Mouse (Mus musculus) spleen, adult 12 weeks (tissue): ENCODE data around the gene Ust.

ENCODE experiments used
- DNase-seq: peaks from one replicate; pipeline ENCODE4 v3.0.0; 2022; ENCODE audit warnings: low spot score

Ust gene

DNA sequence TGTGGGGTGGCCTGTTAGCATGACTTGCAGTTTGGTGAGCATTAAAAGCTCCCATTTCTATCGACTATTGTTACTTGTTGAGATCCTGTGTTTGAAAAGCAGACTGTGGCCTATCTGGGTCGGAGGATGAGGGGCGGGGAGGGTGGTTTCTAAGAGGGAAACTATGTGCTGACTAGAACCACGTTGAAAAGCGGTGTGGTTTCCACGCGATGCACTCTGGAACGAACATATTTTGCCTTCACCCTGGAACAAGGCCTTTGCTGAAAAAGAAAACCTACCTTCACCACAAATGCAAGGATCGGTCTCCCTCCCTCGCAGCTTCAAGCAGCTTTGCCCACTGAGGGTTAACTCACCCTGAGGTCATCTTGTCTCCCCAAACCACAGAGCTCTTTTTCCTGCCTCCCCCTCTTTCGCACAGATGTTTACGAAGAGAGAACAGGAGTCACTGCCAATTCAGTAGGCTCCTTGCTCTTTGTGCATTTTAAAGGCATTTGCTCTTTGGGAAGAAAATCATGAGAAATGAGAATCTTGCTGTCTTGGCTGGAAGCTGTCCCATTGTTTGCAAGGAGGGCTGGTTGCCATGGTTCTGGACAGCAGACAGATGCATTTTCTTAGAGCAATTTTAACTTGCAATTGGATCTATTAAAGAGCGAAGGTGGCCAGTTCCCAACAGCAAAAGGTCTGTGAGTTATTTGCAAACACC lies 342.1 kb downstream of the Ust start:
- no peak for DNase-seq

DNA sequence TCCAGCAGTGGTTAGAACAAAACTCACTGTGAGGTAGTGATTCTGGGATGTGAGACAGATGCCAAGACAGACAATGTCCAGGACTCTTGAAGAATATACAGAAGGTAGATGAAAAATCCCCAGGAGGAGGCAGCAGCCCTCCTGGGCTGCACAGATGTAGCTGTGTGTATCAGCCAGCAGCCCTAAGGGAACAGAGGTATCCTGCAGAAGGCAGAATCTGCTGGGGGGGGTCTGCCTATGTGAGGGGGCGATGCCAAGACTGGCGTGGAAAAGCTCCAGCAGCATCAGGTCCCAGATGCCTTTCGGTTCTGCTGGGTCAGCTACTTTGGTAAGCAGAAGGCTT lies 342.6 kb downstream of the Ust start:
- no peak for DNase-seq

DNA sequence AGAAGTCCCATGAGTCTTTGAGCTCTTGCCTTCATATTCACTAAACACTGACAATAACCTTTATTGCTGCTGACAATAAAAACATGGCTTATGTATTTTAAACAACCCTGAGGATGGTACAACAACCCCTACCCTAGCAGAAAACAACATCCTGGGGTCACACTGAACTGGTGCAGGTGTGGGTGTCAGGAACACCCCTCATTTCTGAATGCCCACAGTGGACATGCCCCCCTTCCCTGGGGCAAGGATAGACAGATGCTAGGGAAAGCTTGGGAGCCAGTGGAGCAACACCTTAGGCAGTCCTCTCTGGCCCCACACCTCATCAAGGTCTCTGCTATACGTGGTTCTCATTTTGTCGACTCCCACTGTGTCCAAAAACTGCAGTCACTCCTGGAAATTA lies 343.9 kb downstream of the Ust start:
- DNase-seq = no peak

DNA sequence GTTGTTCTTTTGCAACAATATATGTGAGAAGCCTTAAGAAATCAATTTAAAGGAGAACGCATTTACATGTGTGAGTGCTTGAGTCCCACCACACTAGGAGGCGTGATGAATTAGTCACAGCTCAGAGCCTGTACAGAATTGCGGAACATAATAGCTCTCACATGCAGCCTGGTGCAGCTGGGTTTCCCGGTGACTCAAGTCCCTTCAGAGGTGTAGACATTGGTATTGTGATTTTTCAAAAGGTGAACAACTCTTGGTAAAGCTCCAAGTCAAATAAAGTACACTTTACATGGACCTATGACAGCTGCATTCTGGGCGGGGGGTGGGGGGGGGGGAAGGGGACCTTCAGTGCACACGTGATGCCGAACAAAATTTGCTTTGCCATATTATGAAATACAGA lies 344.4 kb downstream of the Ust start:
- no peak for DNase-seq

DNA sequence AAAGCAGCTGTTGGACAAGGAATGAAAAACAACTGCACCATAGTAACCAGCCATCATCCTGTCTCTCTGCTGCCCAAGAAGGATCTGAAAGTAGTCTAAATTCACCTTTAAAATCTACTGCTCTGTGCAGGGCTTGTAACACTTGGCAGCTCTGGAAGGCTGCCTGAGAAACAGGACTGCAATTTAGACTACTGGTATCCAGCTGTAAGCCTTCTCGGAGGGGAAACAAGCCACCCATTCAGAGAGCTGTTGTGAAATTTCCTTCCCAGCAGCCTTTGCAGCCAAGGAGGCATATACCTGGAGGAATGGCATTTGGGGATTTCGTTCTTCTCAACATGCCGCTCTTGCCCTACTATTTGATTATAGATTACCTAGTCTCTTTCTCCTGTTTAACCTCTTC lies 345.6 kb downstream of the Ust start:
- DNase-seq = no peak

DNA sequence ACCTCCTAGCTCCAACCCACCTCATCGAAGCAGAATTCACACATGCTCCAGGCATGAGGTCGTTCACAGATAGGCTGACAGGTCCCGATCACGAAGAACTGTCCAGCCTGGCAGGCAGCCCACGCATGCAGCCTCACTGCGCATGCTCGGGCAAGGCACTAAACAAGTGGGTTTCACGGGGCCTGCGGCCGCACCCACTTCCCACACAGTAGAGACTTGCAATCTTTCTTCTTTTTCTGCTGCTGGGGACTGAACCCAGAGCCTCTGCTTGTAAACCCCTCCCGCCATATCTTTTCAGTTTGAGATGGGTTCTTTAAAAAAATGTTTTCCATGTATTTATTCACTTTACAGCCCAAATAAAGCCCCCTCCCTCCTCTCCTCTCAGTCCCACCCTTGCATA lies 347.1 kb downstream of the Ust start:
- DNase-seq = no peak
